Mouse (Mus musculus): ENCODE measurements at regions not wholly inside any gene's neighbourhood (a gene's known extent, or its start where the extent isn't known, plus 50 kb on each side); places are given as distances from the start of the nearest gene placed in this dataset.

- ATAC-seq = no peak
- Histone ChIP-seq H3K9ac (no peak overlapping the region), H3K4me1 (0 out of 2 replicates have a peak, but pooled peaks cover 6% of the 10 kb centered on the region), H3K36me3 (ENCODE audit: poor library complexity, severe bottlenecking) (no peaks in the 10 kb centered on the region), H3K4me3 (no peak overlapping the region), H3K27ac (no peak overlapping the region), H3K4me2 (no peak overlapping the region), H3K9me3 (replicated peaks) (no peaks in the 10 kb centered on the region), H3K27me3 (no peaks in the 10 kb centered on the region; the same call in 1 of the 2 replicates)
- 61% methylated on average over 4 of the region's 4 CpGs for WGBS
Observed at GRCm38 (mm10) chr13:39769228-39769627, 592.0 kb downstream of the Ofcc1 start.

DNA sequence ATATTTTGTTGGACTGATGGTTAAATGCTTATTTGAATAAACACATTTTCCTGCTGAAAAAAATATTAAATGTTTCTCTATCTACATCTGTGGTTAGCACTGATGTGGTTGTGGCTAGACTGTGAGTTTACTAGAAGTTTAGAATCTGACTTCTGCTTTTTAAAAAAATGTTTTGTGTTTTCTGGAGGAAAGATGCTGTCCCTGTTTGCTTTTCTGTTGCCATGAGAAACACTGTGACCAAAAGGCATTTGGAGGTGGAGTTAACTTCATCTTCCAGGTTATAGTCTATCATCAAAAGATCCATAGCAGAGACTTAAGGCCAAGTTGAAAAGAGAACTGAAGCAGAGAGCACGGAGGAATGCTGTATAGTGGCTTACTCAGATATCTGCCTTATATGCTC lies 594.4 kb downstream of the Ofcc1 start:
- WGBS = 75% methylated on average over 1 of the region's 1 CpGs
- Histone ChIP-seq H3K9me3 (replicated peaks) (no peaks in the 10 kb centered on the region), H3K4me3 (no peak overlapping the region), H3K27ac (no peak overlapping the region), H3K27me3 (no peaks in the 10 kb centered on the region; the same call in 1 of the 2 replicates), H3K36me3 (ENCODE audit: poor library complexity, severe bottlenecking) (no peaks in the 10 kb centered on the region), H3K4me2 (no peak overlapping the region), H3K4me1 (no peaks in the 10 kb centered on the region), H3K9ac (no peak overlapping the region)
- no peak for ATAC-seq
